Mouse (Mus musculus) neural tube, embryonic 11.5 days (tissue): Measurements from ENCODE around the gene Cobll1. TPM values are rescaled to one million over a fixed set of nuclear protein-coding genes. Genes with fewer than 3 reads are reported as not detected.

Experiments used
- ATAC-seq: fragments of 200-750 bp; cut with Nextera tagmentation; 2 replicates; pipeline ENCODE4 v1.8.0; 2017; ENCODE audit warnings: moderate number of reproducible peaks, mild to moderate bottlenecking, moderate TSS enrichment, moderate library complexity; ENCODE audit not compliant: insufficient read depth, low FRiP score, low TSS enrichment
- DNase-seq: peaks from one replicate; pipeline ENCODE4 v3.0.0-alpha.2; 2015; ENCODE audit warnings: low spot score
- H3K27ac ChIP-seq: fragments of 300-500 bp; sonication (generic); 2 replicates; pipeline ENCODE4 v1.5.1; 2014; ENCODE audit warnings: low read depth, mild to moderate bottlenecking, low read length
- H3K27me3 ChIP-seq: fragments of 300-500 bp; sonication (generic); 2 replicates; pipeline ENCODE4 v1.6.1; 2014; ENCODE audit warnings: mild to moderate bottlenecking, low read length, mixed read lengths; ENCODE audit not compliant: control insufficient read depth, insufficient read depth
- H3K36me3 ChIP-seq: fragments of 300-500 bp; sonication (generic); 2 replicates; pipeline ENCODE4 v1.6.1; 2014; ENCODE audit warnings: mild to moderate bottlenecking, low read length, moderate library complexity, mixed read lengths; ENCODE audit not compliant: control insufficient read depth, insufficient read depth
- H3K4me1 ChIP-seq: fragments of 300-500 bp; sonication (generic); 2 replicates; pipeline ENCODE4 v1.6.1; 2014; ENCODE audit warnings: low read length, mixed read lengths; ENCODE audit not compliant: control insufficient read depth, insufficient read depth
- H3K4me2 ChIP-seq: fragments of 300-500 bp; sonication (generic); 2 replicates; pipeline ENCODE4 v1.6.1; 2014; ENCODE audit warnings: low read depth, mild to moderate bottlenecking, moderate library complexity
- H3K4me3 ChIP-seq: fragments of 300-500 bp; sonication (generic); 2 replicates; pipeline ENCODE4 v1.5.1; 2014; ENCODE audit warnings: low read depth, low read length
- H3K9ac ChIP-seq: fragments of 300-500 bp; sonication (generic); 2 replicates; pipeline ENCODE4 v1.6.1; 2014; ENCODE audit warnings: mild to moderate bottlenecking, low read length
- H3K9me3 ChIP-seq: fragments of 300-500 bp; sonication (generic); 2 replicates; pipeline ENCODE4 v1.6.1; 2016; ENCODE audit warnings: low read length; ENCODE audit not compliant: control insufficient read depth
- WGBS: fragments of 180-500 bp; shearing (Covaris S2); extraction: QIAGEN DNeasy Blood & Tissue Kit; methylation state at CpG from one replicate; pipeline ENCODE4 v1.1.7; 2014; 5-methylcytosine and 5-hydroxymethylcytosine counted together
- polyA plus RNA-seq: library from polyadenylated mRNA; unstranded; fragments of >200 nt; fragmentation: Nextera tagmentation; extraction: Ambion mirVana; gene quantifications from 2 replicates; pipeline ENCODE4 v1.2.1, GENCODE M21; 2014

Gene Cobll1
- polyA plus RNA-seq, 1 experiment from 2014 or later: 1.6 TPM

DNA sequence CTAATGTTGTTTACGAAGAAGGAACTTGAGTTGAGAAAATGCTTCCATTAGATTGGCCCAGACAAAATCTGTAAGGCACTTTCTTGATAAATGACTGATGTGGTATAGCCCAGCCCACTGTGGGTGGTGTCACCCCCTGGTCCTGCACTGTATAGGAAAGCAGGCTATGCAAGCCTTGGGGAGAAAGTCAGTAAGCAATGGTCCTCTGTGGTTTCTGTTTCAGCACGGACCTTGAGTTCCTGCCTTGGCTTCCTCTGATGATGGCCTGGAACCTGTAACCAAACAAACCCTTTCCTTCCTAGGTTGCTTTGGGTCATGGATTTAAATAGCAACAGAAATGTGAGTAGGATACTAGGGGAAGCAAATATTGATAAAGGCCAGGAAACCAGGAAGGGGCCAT, 148.2 kb downstream of the Cobll1 start:
- no peak for DNase-seq

GRCm38 (mm10) chr2:65087197-65087596, 152.0 kb downstream of the Cobll1 start:
- no peak for ATAC-seq
- no peak overlapping the region for H3K9ac ChIP-seq

More for the DNA sequence above, 148.2 kb downstream of the Cobll1 start:
- Histone ChIP-seq H3K9ac (no peak overlapping the region), H3K9me3 (no peaks in the 10 kb centered on the region), H3K4me1 (no peaks in the 10 kb centered on the region), H3K27me3 (no peaks in the 10 kb centered on the region), H3K27ac (no peak overlapping the region), H3K4me2 (no peak overlapping the region), H3K4me3 (no peak overlapping the region), H3K36me3 (no peaks in the 10 kb centered on the region)
- no peak for ATAC-seq
- 83% methylated on average over 2 of the region's 2 CpGs for WGBS

GRCm38 (mm10) chr2:65083411-65083810, 155.8 kb downstream of the Cobll1 start:
- H3K9me3 ChIP-seq: no peaks in the 10 kb centered on the region
- no peaks in the 10 kb centered on the region for H3K27me3 ChIP-seq
- no peak overlapping the region for H3K27ac ChIP-seq
- no peak overlapping the region for H3K4me3 ChIP-seq
- H3K4me2 ChIP-seq: no peak overlapping the region
- no peak overlapping the region for H3K9ac ChIP-seq
- DNase-seq (no peak), ATAC-seq (no peak)
- no peaks in the 10 kb centered on the region for H3K4me1 ChIP-seq
- H3K36me3 ChIP-seq: no peaks in the 10 kb centered on the region

More at GRCm38 (mm10) chr2:65087197-65087596, 152.0 kb downstream of the Cobll1 start:
- no peak overlapping the region for H3K4me2 ChIP-seq
- no peaks in the 10 kb centered on the region for H3K9me3 ChIP-seq
- 87% methylated on average over 3 of the region's 3 CpGs for WGBS
- no peak for DNase-seq
- no peaks in the 10 kb centered on the region for H3K27me3 ChIP-seq
- no peaks in the 10 kb centered on the region for H3K36me3 ChIP-seq
- no peak overlapping the region for H3K27ac ChIP-seq
- no peak overlapping the region for H3K4me3 ChIP-seq
- H3K4me1 ChIP-seq: no peaks in the 10 kb centered on the region

- no peaks in the 10 kb centered on the region for H3K36me3 ChIP-seq
- H3K27ac ChIP-seq: no peak overlapping the region
- H3K4me2 ChIP-seq: no peak overlapping the region
- no peak overlapping the region for H3K9ac ChIP-seq
- H3K27me3 ChIP-seq: no peaks in the 10 kb centered on the region
- H3K4me3 ChIP-seq: no peak overlapping the region
- no peaks in the 10 kb centered on the region for H3K9me3 ChIP-seq
- ATAC-seq (no peak), DNase-seq (no peak)
- H3K4me1 ChIP-seq: no peaks in the 10 kb centered on the region
- 58% methylated on average over 3 of the region's 3 CpGs for WGBS
These were observed 161.7 kb downstream of the Cobll1 start for GRCm38 (mm10) chr2:65077544-65077943.

DNA sequence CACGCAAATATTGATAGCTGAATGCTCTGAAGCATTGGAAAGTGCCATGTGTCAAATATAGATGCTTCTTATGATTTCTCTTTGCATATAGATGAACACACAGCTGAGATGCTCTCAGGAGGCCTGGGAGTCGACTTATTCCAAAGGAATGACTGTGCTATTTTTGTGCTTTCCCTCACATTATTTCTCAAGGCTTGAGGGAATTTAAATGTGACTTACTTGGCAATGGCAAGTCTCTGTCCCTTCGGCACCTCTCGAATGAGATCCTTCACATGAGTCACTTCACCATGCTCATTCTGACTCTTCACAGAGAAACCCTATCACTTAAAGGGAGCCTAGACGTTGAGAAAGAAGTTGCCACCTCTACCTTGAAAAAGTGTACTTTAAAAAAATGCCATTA, 163.4 kb downstream of the Cobll1 start:
- ATAC-seq (no peak), DNase-seq (no peak)
- Histone ChIP-seq H3K9ac (no peak overlapping the region), H3K4me1 (no peaks in the 10 kb centered on the region), H3K27ac (no peak overlapping the region), H3K4me2 (no peak overlapping the region), H3K4me3 (no peak overlapping the region), H3K9me3 (no peaks in the 10 kb centered on the region), H3K27me3 (no peaks in the 10 kb centered on the region), H3K36me3 (no peaks in the 10 kb centered on the region)
- WGBS: 95% methylated on average over 5 of the region's 5 CpGs

DNA sequence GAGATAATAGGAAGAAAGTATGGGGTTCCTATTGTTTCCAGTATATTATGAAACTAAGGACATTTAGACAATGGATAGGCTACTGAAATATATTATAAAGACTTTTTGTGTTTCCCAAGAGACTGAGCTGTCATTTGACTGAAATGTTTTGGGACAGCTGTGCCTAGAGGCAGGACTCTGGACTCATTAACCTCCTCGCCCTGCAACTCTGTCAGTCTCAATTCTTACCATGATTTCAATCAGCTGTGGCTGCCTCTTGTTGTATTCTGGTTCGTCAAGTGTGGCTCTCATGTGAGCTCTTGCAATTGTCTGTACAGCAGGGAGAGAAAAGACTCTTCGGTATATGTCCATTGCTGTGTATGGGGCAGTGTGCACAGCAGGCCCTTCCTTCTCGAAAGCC, 163.8 kb downstream of the Cobll1 start:
- Histone ChIP-seq H3K4me1 (no peaks in the 10 kb centered on the region), H3K27ac (no peak overlapping the region), H3K9me3 (no peaks in the 10 kb centered on the region), H3K4me2 (no peak overlapping the region), H3K27me3 (no peaks in the 10 kb centered on the region), H3K4me3 (no peak overlapping the region), H3K9ac (no peak overlapping the region), H3K36me3 (no peaks in the 10 kb centered on the region)
- DNase-seq (no peak), ATAC-seq (no peak)
- 78% methylated on average over 4 of the region's 4 CpGs for WGBS

- no peak overlapping the region for H3K27ac ChIP-seq
- DNase-seq (no peak), ATAC-seq (no peak)
- 84% methylated on average over 3 of the region's 3 CpGs for WGBS
- H3K4me1 ChIP-seq: no peaks in the 10 kb centered on the region
- no peaks in the 10 kb centered on the region for H3K9me3 ChIP-seq
- no peaks in the 10 kb centered on the region for H3K27me3 ChIP-seq
- H3K9ac ChIP-seq: no peak overlapping the region
- no peak overlapping the region for H3K4me2 ChIP-seq
- no peaks in the 10 kb centered on the region for H3K36me3 ChIP-seq
- no peak overlapping the region for H3K4me3 ChIP-seq
These were observed 167.0 kb downstream of the Cobll1 start for GRCm38 (mm10) chr2:65072205-65072604.

DNA sequence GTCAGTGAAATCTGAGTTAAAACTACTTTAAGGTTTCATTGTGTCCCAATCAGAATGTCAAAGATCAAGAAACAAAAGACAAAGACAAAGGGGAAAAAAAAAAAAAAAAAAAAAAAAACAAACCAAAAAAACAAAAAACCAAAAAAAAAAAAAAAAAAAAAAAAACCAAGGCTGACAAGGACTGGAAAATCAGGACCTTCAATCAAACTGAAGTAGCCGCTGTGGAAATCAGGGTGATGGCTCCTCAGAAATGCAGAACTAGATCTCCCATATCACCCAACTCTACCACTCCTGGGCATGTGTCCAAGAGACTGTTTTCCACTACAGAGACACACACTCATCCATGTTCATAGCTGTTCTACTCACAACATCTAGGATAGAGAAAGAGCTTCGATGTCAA, 185.4 kb downstream of the Cobll1 start:
- DNase-seq (no peak), ATAC-seq (no peak)
- Histone ChIP-seq H3K27me3 (no peaks in the 10 kb centered on the region), H3K27ac (no peak overlapping the region), H3K4me2 (no peak overlapping the region), H3K4me3 (no peak overlapping the region), H3K4me1 (no peaks in the 10 kb centered on the region), H3K9me3 (no peaks in the 10 kb centered on the region), H3K36me3 (no peaks in the 10 kb centered on the region), H3K9ac (no peak overlapping the region)
- 94% methylated on average over 2 of the region's 2 CpGs for WGBS

- Histone ChIP-seq H3K36me3 (no peaks in the 10 kb centered on the region), H3K4me3 (no peak overlapping the region), H3K9me3 (no peaks in the 10 kb centered on the region), H3K27ac (no peak overlapping the region), H3K27me3 (no peaks in the 10 kb centered on the region), H3K4me1 (no peaks in the 10 kb centered on the region), H3K9ac (no peak overlapping the region), H3K4me2 (no peak overlapping the region)
- DNase-seq (no peak), ATAC-seq (no peak)
- WGBS: 94% methylated on average over 6 of the region's 6 CpGs
These were observed 186.8 kb downstream of the Cobll1 start for GRCm38 (mm10) chr2:65052191-65053012.
